Mouse (Mus musculus) MEL (cell line): ENCODE results near the gene Terf2ip. TPM values are rescaled to one million over a fixed set of nuclear protein-coding genes. Genes with fewer than 3 reads are reported as not detected.

Experiments
- DNase-seq: peaks from one replicate; pipeline ENCODE4 v3.0.0; 2011; ENCODE audit warnings: low read depth, low spot score
- H3K27ac ChIP-seq: 2 replicates; pipeline ENCODE4 v1.5.1; 2012; ENCODE audit warnings: low read depth, mild to moderate bottlenecking, control low read depth, low read length, moderate library complexity; ENCODE audit not compliant: control insufficient read depth
- H3K27me3 ChIP-seq, 2 experiments: fragments of 150-350 bp in 1 of 2; sonication (generic) in 1 of 2; 2 replicates each; pipeline ENCODE4 v1.6.1; 2012; ENCODE audit warnings: low read length in 2 of 2, mild to moderate bottlenecking in 2 of 2, improper control_type of control experiment in 1 of 2, moderate library complexity in 1 of 2; ENCODE audit not compliant: insufficient read depth in 2 of 2, control insufficient read depth in 1 of 2
- H3K36me3 ChIP-seq, 2 experiments: 2 replicates each; pipeline ENCODE4 v1.6.1; 2012 to 2014; ENCODE audit warnings: low read length in 2 of 2, improper control_type of control experiment in 1 of 2, inconsistent platforms in 1 of 2, mild to moderate bottlenecking in 1 of 2; ENCODE audit not compliant: insufficient read depth in 2 of 2, control insufficient read depth in 1 of 2
- H3K4me1 ChIP-seq, 2 experiments: fragments of 150-350 bp in 1 of 2; sonication (generic) in 1 of 2; 2 replicates each; pipeline ENCODE4 v1.6.1; 2012; ENCODE audit warnings: low read length in 2 of 2, improper control_type of control experiment in 1 of 2, mild to moderate bottlenecking in 1 of 2; ENCODE audit not compliant: insufficient read depth in 2 of 2, control insufficient read depth in 1 of 2
- H3K4me3 ChIP-seq, 2 experiments: fragments of 150-350 bp in 1 of 2; sonication (generic) in 1 of 2; 2 replicates each; pipeline ENCODE4 v1.5.1; 2012; ENCODE audit warnings: low read depth in 2 of 2, low read length in 2 of 2, mild to moderate bottlenecking in 2 of 2, moderate library complexity in 2 of 2, control low read depth in 1 of 2, improper control_type of control experiment in 1 of 2; ENCODE audit not compliant: control insufficient read depth in 1 of 2, insufficient read depth in 1 of 2
- H3K79me2 ChIP-seq: 2 replicates; pipeline ENCODE4 v1.6.1; 2012; ENCODE audit warnings: mild to moderate bottlenecking, low read length, moderate library complexity; ENCODE audit not compliant: control insufficient read depth, poor library complexity, insufficient read depth
- H3K9ac ChIP-seq: 2 replicates; pipeline ENCODE4 v1.6.1; 2012; ENCODE audit warnings: low read depth, mild to moderate bottlenecking, control low read depth, low read length, moderate library complexity; ENCODE audit not compliant: control insufficient read depth, poor library complexity, severe bottlenecking
- H3K9me3 ChIP-seq: fragments of 150-350 bp; sonication (generic); replicated peaks from 2 replicates; pipeline ENCODE4 v1.6.1; 2012; ENCODE audit warnings: mild to moderate bottlenecking, low read length, improper control_type of control experiment, moderate library complexity; ENCODE audit not compliant: insufficient read depth
- BHLHE40 ChIP-seq: IDR thresholded peaks from 2 replicates; pipeline ENCODE4 v1.6.1; 2012; ENCODE audit warnings: low read depth, mild to moderate bottlenecking, inconsistent platforms, low read length, improper control_type of control experiment, borderline replicate concordance
- CHD1 ChIP-seq: IDR thresholded peaks from 2 replicates; pipeline ENCODE4 v1.6.1; 2012; ENCODE audit warnings: low read depth, mild to moderate bottlenecking, inconsistent platforms, low read length, improper control_type of control experiment
- CHD2 ChIP-seq: IDR thresholded peaks from 2 replicates; pipeline ENCODE4 v1.6.1; 2011; ENCODE audit warnings: low read length, improper control_type of control experiment
- CTCF ChIP-seq, 3 experiments: IDR thresholded peaks in 2 of 3; conservative IDR thresholded peaks in 1 of 3; 2 replicates each; pipeline ENCODE4 v1.5.1; 2011 to 2012; ENCODE audit warnings: low read length in 3 of 3, low read depth in 2 of 3, mild to moderate bottlenecking in 2 of 3, improper control_type of control experiment in 1 of 3, inconsistent platforms in 1 of 3, mixed read lengths in 1 of 3, moderate library complexity in 1 of 3; ENCODE audit not compliant: control insufficient read depth in 1 of 3, insufficient read depth in 1 of 3, poor library complexity in 1 of 3, severe bottlenecking in 1 of 3
- ELF1 ChIP-seq: IDR thresholded peaks from 2 replicates; pipeline ENCODE4 v1.6.1; 2014; ENCODE audit warnings: low read depth, mild to moderate bottlenecking, inconsistent platforms, low read length, improper control_type of control experiment, moderate library complexity
- EP300 ChIP-seq, 2 experiments: IDR thresholded peaks; 2 replicates each; pipeline ENCODE4 v1.6.1; 2011; ENCODE audit warnings: improper control_type of control experiment in 2 of 2, low read length in 2 of 2, low read depth in 1 of 2, mild to moderate bottlenecking in 1 of 2
- ETS1 ChIP-seq: IDR thresholded peaks from 2 replicates; pipeline ENCODE4 v1.6.1; 2012; ENCODE audit warnings: low read depth, mild to moderate bottlenecking, inconsistent platforms, low read length, improper control_type of control experiment, moderate library complexity
- GABPA ChIP-seq: IDR thresholded peaks from 2 replicates; pipeline ENCODE4 v1.6.1; 2012; ENCODE audit warnings: low read depth, mild to moderate bottlenecking, inconsistent platforms, low read length, improper control_type of control experiment, moderate library complexity
- MAZ ChIP-seq: IDR thresholded peaks from 2 replicates; pipeline ENCODE4 v1.6.1; 2012; ENCODE audit warnings: low read depth, mild to moderate bottlenecking, inconsistent platforms, low read length, improper control_type of control experiment
- MXI1 ChIP-seq: IDR thresholded peaks from 2 replicates; pipeline ENCODE4 v1.6.1; 2011; ENCODE audit warnings: mild to moderate bottlenecking, low read depth, low read length, improper control_type of control experiment
- MYB ChIP-seq: IDR thresholded peaks from 2 replicates; pipeline ENCODE4 v1.6.1; 2011; ENCODE audit warnings: mild to moderate bottlenecking, low read depth, low read length, improper control_type of control experiment
- MYC ChIP-seq: IDR thresholded peaks from 2 replicates; pipeline ENCODE4 v1.6.1; 2011; ENCODE audit warnings: low read depth, mild to moderate bottlenecking, low read length, improper control_type of control experiment, moderate library complexity
- NELFE ChIP-seq: IDR thresholded peaks from 2 replicates; pipeline ENCODE4 v1.6.1; 2011; ENCODE audit warnings: low read depth, low read length, improper control_type of control experiment
- NRF1 ChIP-seq: IDR thresholded peaks from 2 replicates; pipeline ENCODE4 v1.6.1; 2014; ENCODE audit warnings: low read depth, mild to moderate bottlenecking, inconsistent platforms, low read length, improper control_type of control experiment, moderate library complexity; ENCODE audit not compliant: poor library complexity, insufficient read depth, severe bottlenecking
- RAD21 ChIP-seq: IDR thresholded peaks from 2 replicates; pipeline ENCODE4 v1.6.1; 2011; ENCODE audit warnings: mild to moderate bottlenecking, low read depth, low read length, improper control_type of control experiment
- SIN3A ChIP-seq: IDR thresholded peaks from 2 replicates; pipeline ENCODE4 v1.6.1; 2012; ENCODE audit warnings: low read length, improper control_type of control experiment, inconsistent platforms
- SMC3 ChIP-seq: IDR thresholded peaks from 2 replicates; pipeline ENCODE4 v1.6.1; 2011; ENCODE audit warnings: low read depth, low read length, improper control_type of control experiment
- TAL1 ChIP-seq: IDR thresholded peaks from 2 replicates; pipeline ENCODE4 v1.6.1; 2012; ENCODE audit warnings: mild to moderate bottlenecking, inconsistent platforms, low read length, moderate library complexity, mixed read lengths
- TCF12 ChIP-seq: IDR thresholded peaks from 2 replicates; pipeline ENCODE4 v1.6.1; 2014; ENCODE audit warnings: low read depth, mild to moderate bottlenecking, inconsistent platforms, low read length, improper control_type of control experiment, moderate library complexity
- UBTF ChIP-seq: IDR thresholded peaks from 2 replicates; pipeline ENCODE4 v1.6.1; 2012; ENCODE audit warnings: low read depth, mild to moderate bottlenecking, inconsistent platforms, low read length, improper control_type of control experiment, moderate library complexity, borderline replicate concordance; ENCODE audit not compliant: insufficient read depth
- USF1 ChIP-seq: IDR thresholded peaks from 2 replicates; pipeline ENCODE4 v1.6.1; 2014; ENCODE audit warnings: low read depth, mild to moderate bottlenecking, inconsistent platforms, low read length, improper control_type of control experiment, moderate library complexity
- ZC3H11A ChIP-seq: IDR thresholded peaks from 2 replicates; pipeline ENCODE4 v1.6.1; 2012; ENCODE audit warnings: low read depth, mild to moderate bottlenecking, inconsistent platforms, low read length, improper control_type of control experiment
- ZKSCAN1 ChIP-seq: IDR thresholded peaks from 2 replicates; pipeline ENCODE4 v1.6.1; 2012; ENCODE audit warnings: low read depth, mild to moderate bottlenecking, inconsistent platforms, low read length, improper control_type of control experiment, moderate library complexity
- ZMIZ1 ChIP-seq: IDR thresholded peaks from 2 replicates; pipeline ENCODE4 v1.6.1; 2012; ENCODE audit warnings: low read depth, mild to moderate bottlenecking, inconsistent platforms, low read length, improper control_type of control experiment, moderate library complexity
- ZNF384 ChIP-seq: IDR thresholded peaks from 2 replicates; pipeline ENCODE4 v1.6.1; 2012; ENCODE audit warnings: low read depth, mild to moderate bottlenecking, inconsistent platforms, low read length, improper control_type of control experiment
- polyA plus RNA-seq, 2 experiments: library from polyadenylated mRNA; stranded (reverse) in 1 of 2; unstranded in 1 of 2; fragments of >175 nt in 1 of 2; fragments of >200 nt in 1 of 2; gene quantifications; 2 replicates each; pipeline versions ENCODE4 v1.2.1 to v1.2.4; 2012; ENCODE audit warnings: low replicate concordance in 2 of 2, low read depth in 1 of 2; ENCODE audit not compliant: insufficient read length in 2 of 2, insufficient read depth in 1 of 2, missing spikeins in 1 of 2
- total RNA-seq: library from RNA; depleted of rRNA; stranded (reverse); fragments of 300-350 nt; gene quantifications from 2 replicates; pipeline ENCODE4 v1.2.3, GENCODE M21; 2012

The Terf2ip gene
- total and polyA plus RNA-seq, 3 experiments: 12.5 to 15.1 TPM; not detected in 1

GRCm38 (mm10) chr8:111984511-111984910, 26.7 kb upstream of the Terf2ip start:
- TF ChIP-seq ZKSCAN1 (no peak), ELF1 (no peak), UBTF (no peak), CHD1 (no peak), MAZ (no peak), GABPA (no peak), CHD2 (no peak), ETS1 (no peak), MXI1 (no peak), ZNF384 (no peak), MYB (no peak), USF1 (no peak), EP300 (IDR thresholded peaks at IDR 0.05; ENCODE audit: low read depth in 1 of 2, low read length in 2 of 2) (no peak), MYC (no peak), TCF12 (no peak), RAD21 (no peak), BHLHE40 (no peak), TAL1 (no peak), NRF1 (no peak), ZMIZ1 (no peak)
- H3K36me3 ChIP-seq: peaks cover 0 to 6% of the 10 kb centered on the region in 2 experiments; a peak in 2 of 4 replicates
- no peaks in the 10 kb centered on the region for H3K27me3 ChIP-seq
- H3K27ac ChIP-seq: no peak overlapping the region
- no peaks in the 10 kb centered on the region for H3K4me1 ChIP-seq
- DNase-seq: no peak
- no peaks in the 10 kb centered on the region for H3K9me3 ChIP-seq
- H3K4me3 ChIP-seq: no peak overlapping the region
- H3K79me2 ChIP-seq: no peaks in the 10 kb centered on the region
- H3K9ac ChIP-seq: no peak overlapping the region

GRCm38 (mm10) chr8:111989911-111990310, 21.3 kb upstream of the Terf2ip start:
- TF ChIP-seq SIN3A (0 out of 2 replicates have a peak, but pooled peaks have one; percentile 33), SMC3 (peak; percentile 89), ZMIZ1 (no peak), ZKSCAN1 (no peak), ZC3H11A (peak; percentile 42; the same call in 1 of the 2 replicates), RAD21 (peak; percentile 67), CTCF (IDR thresholded peaks at IDR 0.05 in 2 of 3, conservative IDR thresholded peaks at IDR 0.05 in 1 of 3; ENCODE audit: control insufficient read depth in 1 of 3, insufficient read depth in 1 of 3, low read depth in 2 of 3, low read length in 3 of 3, poor library complexity in 1 of 3, severe bottlenecking in 1 of 3) (peak; percentile 82 to 92 (median 90)), NELFE (no peak), CHD1 (no peak)
- no peak overlapping the region for H3K4me3 ChIP-seq
- peaks cover 4 to 5% of the 10 kb centered on the region in 2 experiments for H3K36me3 ChIP-seq
- H3K79me2 ChIP-seq: peaks cover 8% of the 10 kb centered on the region
- H3K9ac ChIP-seq: no peak overlapping the region
- H3K27me3 ChIP-seq: no peaks in the 10 kb centered on the region
- DNase-seq: peak; percentile 90
- no peak overlapping the region for H3K27ac ChIP-seq
- H3K4me1 ChIP-seq: 0 out of 4 replicates have a peak, but pooled peaks cover 2 to 4% of the 10 kb centered on the region in 2 experiments
- no peaks in the 10 kb centered on the region for H3K9me3 ChIP-seq
